Mouse (Mus musculus): ENCODE measurements around the gene Zfp592. TPM values are rescaled to one million over a fixed set of nuclear protein-coding genes. Genes with fewer than 3 reads are reported as not detected.
"Not testable (repeated sequence)": the region's sequence is repeated elsewhere in the genome, so short reads cannot be mapped to it uniquely, and the experiment has no call there.

Zfp592 gene
- polyA plus RNA-seq, 1 experiment from 2014 or later = 10.6 TPM

GRCm38 (mm10) chr7:80971419-80971818, 22.1 kb upstream of the Zfp592 start:
- WGBS = 70% methylated on average over 2 of the region's 2 CpGs
- no peak for ATAC-seq
- no peaks in the 10 kb centered on the region for H3K4me1 ChIP-seq (ENCODE audit: control insufficient read depth, insufficient read depth, low read length)

DNA sequence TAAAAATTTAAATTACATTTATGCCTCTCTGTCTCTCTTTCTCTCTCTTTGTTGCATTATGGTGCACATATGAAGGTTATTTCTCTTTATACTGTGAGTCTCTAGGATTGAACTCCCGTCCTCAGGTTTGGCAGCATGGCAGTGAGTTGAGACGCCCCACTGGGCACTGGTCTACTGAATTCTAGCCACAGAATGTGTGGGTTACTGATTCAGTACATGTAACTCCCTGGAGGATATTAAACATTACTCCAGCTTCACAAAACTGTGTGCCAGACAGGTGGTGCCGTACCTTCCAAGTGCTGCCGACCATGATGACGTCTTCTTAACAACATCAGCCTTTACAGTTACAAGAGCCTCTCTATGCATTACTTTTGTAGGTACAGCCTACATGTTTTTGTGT, 21.4 kb upstream of the Zfp592 start:
- Histone ChIP-seq H3K27me3 (ENCODE audit: control insufficient read depth, insufficient read depth, low read depth, low read length) (no peaks in the 10 kb centered on the region), H3K36me3 (ENCODE audit: control insufficient read depth, insufficient read depth, low read length) (no peaks in the 10 kb centered on the region), H3K4me3 (ENCODE audit: low read depth, low read length) (no peak overlapping the region), H3K9me3 (replicated peaks; ENCODE audit: control insufficient read depth, low read length, poor library complexity, severe bottlenecking) (no peaks in the 10 kb centered on the region), H3K4me1 (ENCODE audit: control insufficient read depth, insufficient read depth, low read length) (no peaks in the 10 kb centered on the region), H3K4me2 (ENCODE audit: low read length) (no peak overlapping the region), H3K27ac (ENCODE audit: low read length) (no peak overlapping the region), H3K9ac (ENCODE audit: low read depth, low read length) (no peak overlapping the region)
- no peak for ATAC-seq
- 88% methylated on average over 5 of the region's 5 CpGs for WGBS

More at GRCm38 (mm10) chr7:80971419-80971818, 22.1 kb upstream of the Zfp592 start:
- no peaks in the 10 kb centered on the region for H3K9me3 ChIP-seq (replicated peaks; ENCODE audit: control insufficient read depth, low read length, poor library complexity, severe bottlenecking)
- H3K27ac ChIP-seq (ENCODE audit: low read length) = no peak overlapping the region
- H3K27me3 ChIP-seq (ENCODE audit: control insufficient read depth, insufficient read depth, low read depth, low read length) = no peaks in the 10 kb centered on the region
- no peak overlapping the region for H3K9ac ChIP-seq (ENCODE audit: low read depth, low read length)
- H3K4me2 ChIP-seq (ENCODE audit: low read length) = no peak overlapping the region
- H3K36me3 ChIP-seq (ENCODE audit: control insufficient read depth, insufficient read depth, low read length) = no peaks in the 10 kb centered on the region
- no peak overlapping the region for H3K4me3 ChIP-seq (ENCODE audit: low read depth, low read length)

DNA sequence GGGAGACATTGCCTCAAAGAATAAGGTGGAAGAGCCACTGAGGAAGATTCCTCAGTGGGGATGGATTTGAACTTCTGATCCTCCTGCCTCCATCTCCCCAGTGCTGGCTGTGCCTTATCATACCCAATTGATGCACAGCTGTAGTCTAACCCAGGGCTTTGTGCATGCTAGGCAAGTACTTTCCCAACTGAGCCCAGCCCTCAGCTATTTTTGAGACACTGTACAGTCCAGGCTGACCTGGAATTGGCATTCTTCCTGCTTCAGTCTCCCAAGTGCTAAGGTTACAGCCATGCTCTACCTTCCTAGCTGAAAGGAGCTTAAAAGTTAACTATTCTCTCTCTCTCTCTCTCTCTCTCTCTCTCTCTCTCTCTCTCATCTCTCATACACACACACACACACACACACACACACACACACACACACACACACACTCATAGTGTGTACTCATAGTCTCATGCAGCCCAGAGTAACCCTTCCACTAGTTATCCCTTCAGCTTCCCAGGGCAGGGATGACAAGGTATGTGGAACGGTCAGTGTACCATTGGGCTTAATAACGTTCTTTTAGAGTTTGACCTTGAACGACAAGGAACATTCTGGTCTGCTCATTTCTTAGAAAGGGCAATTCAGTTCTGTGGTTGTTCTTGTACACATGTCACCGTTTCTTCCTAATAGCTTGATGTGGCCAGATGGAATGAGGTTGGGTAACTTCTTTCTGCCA, 20.4 kb upstream of the Zfp592 start:
- not testable (repeated sequence) for H3K4me1 ChIP-seq (ENCODE audit: control insufficient read depth, insufficient read depth, low read length); H3K27ac ChIP-seq (ENCODE audit: low read length); ATAC-seq; H3K4me2 ChIP-seq (ENCODE audit: low read length); H3K4me3 ChIP-seq (ENCODE audit: low read depth, low read length); H3K9ac ChIP-seq (ENCODE audit: low read depth, low read length); H3K27me3 ChIP-seq (ENCODE audit: control insufficient read depth, insufficient read depth, low read depth, low read length); H3K9me3 ChIP-seq (replicated peaks; ENCODE audit: control insufficient read depth, low read length, poor library complexity, severe bottlenecking); H3K36me3 ChIP-seq (ENCODE audit: control insufficient read depth, insufficient read depth, low read length)
- 89% methylated on average over 4 of the region's 4 CpGs for WGBS

- not testable (repeated sequence) for H3K36me3 ChIP-seq (ENCODE audit: control insufficient read depth, insufficient read depth, low read length); H3K4me3 ChIP-seq (ENCODE audit: low read depth, low read length); H3K27ac ChIP-seq (ENCODE audit: low read length); H3K9me3 ChIP-seq (replicated peaks; ENCODE audit: control insufficient read depth, low read length, poor library complexity, severe bottlenecking); H3K4me1 ChIP-seq (ENCODE audit: control insufficient read depth, insufficient read depth, low read length); H3K27me3 ChIP-seq (ENCODE audit: control insufficient read depth, insufficient read depth, low read depth, low read length); H3K4me2 ChIP-seq (ENCODE audit: low read length); H3K9ac ChIP-seq (ENCODE audit: low read depth, low read length); ATAC-seq
- whole genome bisulfite sequencing = 77% methylated on average over 3 of the region's 3 CpGs
These were observed 19.9 kb upstream of the Zfp592 start for GRCm38 (mm10) chr7:80973638-80974015.

GRCm38 (mm10) chr7:80980566-80980965, 12.9 kb upstream of the Zfp592 start:
- ATAC-seq = no peak
- Histone ChIP-seq H3K4me3 (ENCODE audit: low read depth, low read length) (no peak overlapping the region), H3K36me3 (ENCODE audit: control insufficient read depth, insufficient read depth, low read length) (no peaks in the 10 kb centered on the region), H3K9me3 (replicated peaks; ENCODE audit: control insufficient read depth, low read length, poor library complexity, severe bottlenecking) (no peaks in the 10 kb centered on the region), H3K4me2 (ENCODE audit: low read length) (no peak overlapping the region), H3K4me1 (ENCODE audit: control insufficient read depth, insufficient read depth, low read length) (no peaks in the 10 kb centered on the region), H3K27me3 (ENCODE audit: control insufficient read depth, insufficient read depth, low read depth, low read length) (no peaks in the 10 kb centered on the region), H3K27ac (ENCODE audit: low read length) (no peak overlapping the region), H3K9ac (ENCODE audit: low read depth, low read length) (no peak overlapping the region)
- WGBS = 89% methylated on average over 11 of the region's 11 CpGs

GRCm38 (mm10) chr7:80986458-80987187, 6.9 kb upstream of the Zfp592 start:
- H3K4me2 ChIP-seq (ENCODE audit: low read length) = no peak overlapping the region

GRCm38 (mm10) chr7:80987805-80988625, 5.5 kb upstream of the Zfp592 start:
- H3K4me1 ChIP-seq (ENCODE audit: control insufficient read depth, insufficient read depth, low read length) = peaks cover 11% of the 10 kb centered on the region
- no peaks in the 10 kb centered on the region for H3K27me3 ChIP-seq (ENCODE audit: control insufficient read depth, insufficient read depth, low read depth, low read length)
- WGBS = 90% methylated on average over 4 of the region's 4 CpGs

More at GRCm38 (mm10) chr7:80986458-80987187, 6.9 kb upstream of the Zfp592 start:
- no peaks in the 10 kb centered on the region for H3K9me3 ChIP-seq (replicated peaks; ENCODE audit: control insufficient read depth, low read length, poor library complexity, severe bottlenecking)
- no peaks in the 10 kb centered on the region for H3K27me3 ChIP-seq (ENCODE audit: control insufficient read depth, insufficient read depth, low read depth, low read length)
- no peaks in the 10 kb centered on the region for H3K36me3 ChIP-seq (ENCODE audit: control insufficient read depth, insufficient read depth, low read length)
- no peak for ATAC-seq
- H3K9ac ChIP-seq (ENCODE audit: low read depth, low read length) = no peak overlapping the region
- H3K4me1 ChIP-seq (ENCODE audit: control insufficient read depth, insufficient read depth, low read length) = peaks cover 2% of the 10 kb centered on the region
- no peak overlapping the region for H3K27ac ChIP-seq (ENCODE audit: low read length)
- H3K4me3 ChIP-seq (ENCODE audit: low read depth, low read length) = no peak overlapping the region
- 51% methylated on average over 6 of the region's 6 CpGs for WGBS

DNA sequence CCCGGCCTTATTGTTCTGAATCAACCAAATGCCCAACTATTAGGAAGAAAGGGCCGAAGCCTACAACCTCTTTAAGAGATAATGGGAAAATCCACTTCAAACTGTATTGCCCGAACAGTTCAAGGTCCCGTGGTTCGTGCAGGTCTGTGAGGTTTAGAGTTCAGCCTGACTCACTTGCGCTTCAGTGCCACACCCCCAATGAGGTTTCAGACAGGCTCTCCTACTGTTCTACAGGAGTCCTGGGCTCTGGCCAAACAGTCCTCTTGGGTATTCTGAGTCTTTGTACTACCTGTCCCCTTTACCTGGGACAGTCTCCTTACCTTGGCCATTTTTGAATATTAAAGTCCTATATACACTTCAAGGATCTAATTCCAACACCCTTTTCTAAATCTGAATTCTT, 3.2 kb upstream of the Zfp592 start:
- Histone ChIP-seq H3K4me1 (ENCODE audit: control insufficient read depth, insufficient read depth, low read length) (peaks cover 17% of the 10 kb centered on the region), H3K4me2 (ENCODE audit: low read length) (no peak overlapping the region), H3K9me3 (replicated peaks; ENCODE audit: control insufficient read depth, low read length, poor library complexity, severe bottlenecking) (no peaks in the 10 kb centered on the region), H3K27me3 (ENCODE audit: control insufficient read depth, insufficient read depth, low read depth, low read length) (no peaks in the 10 kb centered on the region), H3K9ac (ENCODE audit: low read depth, low read length) (no peak overlapping the region), H3K4me3 (ENCODE audit: low read depth, low read length) (no peak overlapping the region), H3K27ac (ENCODE audit: low read length) (no peak overlapping the region), H3K36me3 (ENCODE audit: control insufficient read depth, insufficient read depth, low read length) (no peaks in the 10 kb centered on the region)
- ATAC-seq = no peak
- 96% methylated on average over 6 of the region's 6 CpGs for WGBS

More at GRCm38 (mm10) chr7:80987805-80988625, 5.5 kb upstream of the Zfp592 start:
- Histone ChIP-seq H3K4me2 (ENCODE audit: low read length) (no peak overlapping the region), H3K4me3 (ENCODE audit: low read depth, low read length) (no peak overlapping the region), H3K9ac (ENCODE audit: low read depth, low read length) (no peak overlapping the region), H3K27ac (ENCODE audit: low read length) (no peak overlapping the region), H3K36me3 (ENCODE audit: control insufficient read depth, insufficient read depth, low read length) (no peaks in the 10 kb centered on the region), H3K9me3 (replicated peaks; ENCODE audit: control insufficient read depth, low read length, poor library complexity, severe bottlenecking) (no peaks in the 10 kb centered on the region)
- ATAC-seq = no peak
